Mouse (Mus musculus) cerebellum, adult 8-10 months (tissue): ENCODE measurements around the gene Atl2.

Experiments used
- DNase-seq: peaks from one replicate; pipeline ENCODE4 v3.0.0; 2022

The Atl2 gene

GRCm38 (mm10) chr17:79816896-79817295, 79.0 kb downstream of the Atl2 start:
- DNase-seq: no peak

GRCm38 (mm10) chr17:79810421-79810820, 85.5 kb downstream of the Atl2 start:
- DNase-seq: no peak

- DNase-seq: no peak
Observed at GRCm38 (mm10) chr17:79809491-79810316, 86.2 kb downstream of the Atl2 start.

- DNase-seq: no peak
Observed at GRCm38 (mm10) chr17:79807237-79807930, 88.5 kb downstream of the Atl2 start.

GRCm38 (mm10) chr17:79804747-79805146, 91.2 kb downstream of the Atl2 start:
- no peak for DNase-seq

- DNase-seq: no peak
Observed at GRCm38 (mm10) chr17:79802056-79802455, 93.9 kb downstream of the Atl2 start.

GRCm38 (mm10) chr17:79798831-79799230, 97.1 kb downstream of the Atl2 start:
- DNase-seq: no peak
